Mouse (Mus musculus) small intestine, adult 2 months (tissue): Measurements from ENCODE around the gene Zfp94.

Source experiments
- CTCF ChIP-seq: fragments of 200-500 bp; IDR thresholded peaks from 2 replicates; pipeline ENCODE4 v1.5.1; 2012; ENCODE audit warnings: low read depth, mild to moderate bottlenecking, control low read depth, inconsistent platforms, low read length, moderate library complexity, mixed read lengths; ENCODE audit not compliant: insufficient replicate concordance, insufficient read length; ENCODE audit errors: extremely low read depth
- POLR2A ChIP-seq: fragments of 200-500 bp; IDR thresholded peaks from 2 replicates; pipeline ENCODE4 v1.6.1; 2012; ENCODE audit warnings: low read depth, mild to moderate bottlenecking, control low read depth, inconsistent platforms, low read length, moderate library complexity

- no peak for TF ChIP-seq POLR2A
- no peak for TF ChIP-seq CTCF
These were observed 57.0 kb downstream of the Zfp94 start for GRCm38 (mm10) chr7:24259306-24259999.
